Mouse (Mus musculus): ENCODE data around the gene Il11.

GRCm38 (mm10) chr7:4741151-4741550 lies 41.5 kb downstream of the Il11 start:
- peak; percentile 48 for TF ChIP-seq POLR2A (IDR thresholded peaks at IDR 0.05; ENCODE audit: insufficient read depth, low read depth, low read length)
- TF ChIP-seq CTCF (IDR thresholded peaks at IDR 0.05) = no peak

All from heart, adult 2 months (tissue).